Mouse (Mus musculus) testis, postnatal 14 days (tissue): ENCODE data around the gene Olfr597.
"Not testable (repeated sequence)": the region's sequence is repeated elsewhere in the genome, so short reads cannot be mapped to it uniquely, and the experiment has no call there.

ENCODE experiments used
- DNase-seq: peaks from one replicate; pipeline ENCODE4 v3.0.0; 2021; ENCODE audit warnings: low spot score

Olfr597 gene

GRCm38 (mm10) chr7:103316015-103316414 lies at the start of gene Olfr597:
Olfr597 (plus strand) TSS chr7:103316315.
- not testable (repeated sequence) for DNase-seq

- DNase-seq = not testable (repeated sequence)
Measured at GRCm38 (mm10) chr7:103305348-103305747, 10.8 kb upstream of the Olfr597 start, which contains the start of gene Olfr596. Olfr596 (plus strand) TSS chr7:103305648.

- DNase-seq = no peak
Measured at GRCm38 (mm10) chr7:103323268-103323667, 7.2 kb downstream of the Olfr597 start, which contains the start of gene Olfr598. Olfr598 (plus strand) TSS chr7:103323568.

- DNase-seq = no peak
Measured at GRCm38 (mm10) chr7:103335617-103336016, 19.5 kb downstream of the Olfr597 start, which contains the start of gene Olfr599. Olfr599 (plus strand) TSS chr7:103335917.

GRCm38 (mm10) chr7:103349569-103349968 lies 33.5 kb downstream of the Olfr597 start, which contains the start of gene Olfr600:
Olfr600 (minus strand) TSS chr7:103349669.
- no peak for DNase-seq

GRCm38 (mm10) chr7:103362555-103362954 lies 46.4 kb downstream of the Olfr597 start, which contains the start of gene Olfr601:
Olfr601 (minus strand) TSS chr7:103362655.
- DNase-seq = no peak
